Mouse (Mus musculus) ES-E14 (cell line): Measurements from ENCODE around the gene Rpl38.

Experiments used
- MAFK ChIP-seq: IDR thresholded peaks from 2 replicates; pipeline ENCODE4 v1.6.1; 2014; ENCODE audit warnings: mild to moderate bottlenecking, low read depth, low read length, inconsistent platforms; ENCODE audit not compliant: insufficient read depth
- ZNF384 ChIP-seq: IDR thresholded peaks from 2 replicates; pipeline ENCODE4 v1.6.1; 2012; ENCODE audit warnings: low read depth, low read length, inconsistent platforms

GRCm38 (mm10) chr11:114681054-114681453 is 12.7 kb downstream of the Rpl38 start:
- no peak for TF ChIP-seq ZNF384
- TF ChIP-seq MAFK, result no peak
